Mouse (Mus musculus) small intestine, adult 2 months (tissue): ENCODE measurements around the gene Mfsd12. TPM values are rescaled to one million over a fixed set of nuclear protein-coding genes. Genes with fewer than 3 reads are reported as not detected.

Source experiments
- H3K27ac ChIP-seq: fragments of 200-500 bp; 2 replicates; pipeline ENCODE4 v1.5.1; 2012; ENCODE audit warnings: low read depth, low read length, control low read depth, inconsistent platforms; ENCODE audit not compliant: insufficient read depth
- H3K27me3 ChIP-seq: fragments of 200-500 bp; 2 replicates; pipeline ENCODE4 v1.6.1; 2012; ENCODE audit warnings: mild to moderate bottlenecking, moderate library complexity, low read length, inconsistent platforms; ENCODE audit not compliant: control insufficient read depth, insufficient read depth
- H3K36me3 ChIP-seq: fragments of 200-500 bp; 2 replicates; pipeline ENCODE4 v1.6.1; 2012; ENCODE audit warnings: mild to moderate bottlenecking, low read length, control low read depth, inconsistent platforms; ENCODE audit not compliant: control insufficient read depth, insufficient read depth
- H3K4me1 ChIP-seq: fragments of 200-500 bp; 2 replicates; pipeline ENCODE4 v1.6.1; 2012; ENCODE audit warnings: low read length, inconsistent platforms, mixed read lengths; ENCODE audit not compliant: control insufficient read depth, insufficient read depth, insufficient read length
- H3K4me3 ChIP-seq: fragments of 200-500 bp; 2 replicates; pipeline ENCODE4 v1.5.1; 2012; ENCODE audit warnings: low read depth, mild to moderate bottlenecking, control low read depth, inconsistent platforms, low read length, moderate library complexity
- CTCF ChIP-seq: fragments of 200-500 bp; IDR thresholded peaks from 2 replicates; pipeline ENCODE4 v1.5.1; 2012; ENCODE audit warnings: low read depth, mild to moderate bottlenecking, control low read depth, inconsistent platforms, low read length, moderate library complexity, mixed read lengths; ENCODE audit not compliant: insufficient replicate concordance, insufficient read length; ENCODE audit errors: extremely low read depth
- POLR2A ChIP-seq: fragments of 200-500 bp; IDR thresholded peaks from 2 replicates; pipeline ENCODE4 v1.6.1; 2012; ENCODE audit warnings: low read depth, mild to moderate bottlenecking, control low read depth, inconsistent platforms, low read length, moderate library complexity
- WGBS: fragments of 180-500 bp; shearing (Covaris S2); methylation state at CpG from one replicate; pipeline ENCODE4 v1.1.7; 2018; 5-methylcytosine and 5-hydroxymethylcytosine counted together
- polyA plus RNA-seq: library from polyadenylated mRNA; depleted of rRNA; stranded (reverse); fragments of >200 nt; gene quantifications from 2 replicates; pipeline ENCODE4 v1.2.3, GENCODE M21; 2012

Mfsd12 gene
- polyA plus RNA-seq, 1 experiment: 22.7 TPM

DNA sequence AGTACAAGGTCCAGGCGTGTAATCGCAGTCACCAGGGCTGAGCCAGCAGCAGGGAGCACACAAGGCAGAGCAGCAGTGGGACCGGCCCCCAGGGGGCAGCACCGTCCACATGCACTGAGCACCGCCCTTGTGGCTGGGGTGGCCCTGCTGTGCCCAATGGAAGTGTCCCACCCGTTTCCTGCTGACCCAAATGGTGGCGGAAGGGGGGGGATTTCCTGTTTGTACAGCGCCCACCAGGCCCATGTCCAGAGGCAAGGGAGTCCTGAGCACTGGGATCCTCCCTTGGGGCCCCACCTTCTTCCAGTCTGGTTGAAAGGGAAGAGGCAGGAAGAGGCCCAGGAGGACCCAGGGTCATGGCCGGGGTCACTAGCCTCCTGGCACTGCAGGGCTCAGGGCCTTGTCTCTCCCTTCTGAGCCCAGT lies 51.6 kb downstream of the Mfsd12 start:
- Histone ChIP-seq H3K27ac (no peak overlapping the region), H3K36me3 (peaks cover 7% of the 10 kb centered on the region; the same call in 1 of the 2 replicates), H3K4me1 (peaks cover 65% of the 10 kb centered on the region), H3K27me3 (no peaks in the 10 kb centered on the region), H3K4me3 (no peak overlapping the region)
- TF ChIP-seq POLR2A (no peak), CTCF (peak; percentile 84)
- WGBS: 20% methylated on average over 9 of the region's 9 CpGs

- 45% methylated on average over 8 of the region's 8 CpGs for WGBS
- TF ChIP-seq CTCF (no peak), POLR2A (no peak)
Measured at GRCm38 (mm10) chr10:81409330-81409729, 52.0 kb downstream of the Mfsd12 start.

DNA sequence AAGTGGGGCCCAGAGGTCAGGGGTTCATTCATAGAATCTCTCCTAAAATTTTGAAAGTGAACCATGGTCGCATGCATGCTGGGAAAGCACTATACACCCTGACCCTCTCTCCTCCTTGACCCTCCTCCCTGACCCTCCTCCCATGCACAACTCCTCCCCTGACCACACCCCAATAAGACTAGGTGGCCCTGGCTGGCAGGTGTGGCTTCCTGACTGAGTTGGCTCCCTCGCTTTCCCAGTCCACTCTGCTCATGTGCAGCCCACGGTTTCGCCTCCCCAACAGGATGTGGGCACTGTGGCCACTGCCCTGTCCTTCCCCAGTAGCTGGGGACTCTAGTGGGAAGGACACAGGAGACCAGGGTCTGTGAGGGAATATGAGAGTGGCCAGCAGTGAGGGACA lies 53.1 kb downstream of the Mfsd12 start:
- Histone ChIP-seq H3K4me1 (peaks cover 72% of the 10 kb centered on the region), H3K4me3 (no peak overlapping the region), H3K36me3 (peaks cover 4% of the 10 kb centered on the region; the same call in 1 of the 2 replicates), H3K27ac (peak overlapping the region; percentile 78), H3K27me3 (no peaks in the 10 kb centered on the region)
- 28% methylated on average over 4 of the region's 4 CpGs for WGBS
- no peak for TF ChIP-seq POLR2A
- TF ChIP-seq CTCF: no peak

More at GRCm38 (mm10) chr10:81409330-81409729, 52.0 kb downstream of the Mfsd12 start:
- Histone ChIP-seq H3K4me1 (peaks cover 69% of the 10 kb centered on the region), H3K36me3 (peaks cover 7% of the 10 kb centered on the region; the same call in 1 of the 2 replicates), H3K4me3 (no peak overlapping the region), H3K27me3 (no peaks in the 10 kb centered on the region), H3K27ac (no peak overlapping the region)

- peaks cover 74% of the 10 kb centered on the region for H3K4me1 ChIP-seq
- 0 out of 2 replicates have a peak overlapping the region, but pooled peaks have one; percentile 1 for H3K4me3 ChIP-seq
- H3K27ac ChIP-seq: peak overlapping the region; percentile 78
- H3K27me3 ChIP-seq: no peaks in the 10 kb centered on the region
- H3K36me3 ChIP-seq: peaks cover 4% of the 10 kb centered on the region; the same call in 1 of the 2 replicates
- TF ChIP-seq CTCF (no peak), POLR2A (no peak)
- 38% methylated on average over 9 of the region's 9 CpGs for WGBS
Measured at GRCm38 (mm10) chr10:81410981-81411380, 53.7 kb downstream of the Mfsd12 start.

- Histone ChIP-seq H3K4me3 (no peak overlapping the region), H3K4me1 (peaks cover 79% of the 10 kb centered on the region), H3K27ac (peak overlapping the region; percentile 78), H3K36me3 (peaks cover 4% of the 10 kb centered on the region; the same call in 1 of the 2 replicates), H3K27me3 (no peaks in the 10 kb centered on the region)
- WGBS: 41% methylated on average over 18 of the region's 18 CpGs
- TF ChIP-seq POLR2A: no peak
- no peak for TF ChIP-seq CTCF
Measured at GRCm38 (mm10) chr10:81411471-81412400, 54.4 kb downstream of the Mfsd12 start.

DNA sequence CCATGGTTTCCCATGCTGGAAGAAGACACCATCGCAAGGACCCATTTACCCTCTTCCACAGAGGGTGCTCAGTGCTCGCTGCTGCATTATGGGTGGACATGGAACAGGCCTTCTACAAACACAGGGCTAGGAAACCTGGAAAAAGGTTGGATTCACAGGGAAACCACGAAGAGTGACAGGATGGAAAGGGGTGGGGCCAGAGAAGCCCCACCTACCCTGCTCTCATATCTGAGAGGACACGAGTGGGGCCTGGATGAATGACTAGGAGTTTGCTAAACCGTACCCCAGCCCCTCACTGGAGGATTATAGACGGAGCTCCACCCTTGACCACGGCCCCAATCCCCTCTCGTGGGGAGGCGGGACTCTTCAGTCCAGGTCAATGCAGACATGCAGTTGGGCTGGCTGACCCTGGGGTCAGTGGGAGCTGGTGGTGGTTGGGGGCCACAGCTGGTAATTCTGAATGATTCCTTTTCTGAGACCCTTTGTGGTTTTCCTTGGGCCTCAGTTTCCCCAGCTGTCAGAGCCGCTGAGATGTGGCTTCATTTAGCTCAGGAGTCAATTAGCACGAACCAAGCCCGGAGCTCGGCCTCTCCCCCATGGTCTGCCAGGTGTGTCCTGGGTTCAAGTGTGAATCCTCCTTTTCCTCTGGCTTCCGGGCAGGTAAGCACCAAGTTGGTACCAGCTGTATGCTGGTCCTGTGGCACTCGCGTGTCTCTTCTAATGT lies 55.5 kb downstream of the Mfsd12 start:
- peak overlapping the region; percentile 78 for H3K27ac ChIP-seq
- WGBS: 71% methylated on average over 16 of the region's 16 CpGs
- H3K36me3 ChIP-seq: no peaks in the 10 kb centered on the region
- H3K27me3 ChIP-seq: no peaks in the 10 kb centered on the region
- TF ChIP-seq POLR2A: no peak
- no peak for TF ChIP-seq CTCF
- H3K4me3 ChIP-seq: no peak overlapping the region
- H3K4me1 ChIP-seq: peaks cover 83% of the 10 kb centered on the region
